Mouse (Mus musculus) liver, embryonic 12.5 days (tissue): ENCODE results near the gene Gm3233. TPM values are rescaled to one million over a fixed set of nuclear protein-coding genes. Genes with fewer than 3 reads are reported as not detected.
"Not testable (repeated sequence)": the region's sequence is repeated elsewhere in the genome, so short reads cannot be mapped to it uniquely, and the experiment has no call there.

Experiments
- ATAC-seq: fragments of 200-750 bp; cut with Nextera tagmentation; 2 replicates; pipeline ENCODE4 v1.8.0; 2017; ENCODE audit warnings: moderate number of reproducible peaks, mild to moderate bottlenecking, moderate library complexity
- H3K27ac ChIP-seq: fragments of 300-500 bp; sonication (generic); 2 replicates; pipeline ENCODE4 v1.5.1; 2016; ENCODE audit warnings: mild to moderate bottlenecking
- H3K27me3 ChIP-seq: fragments of 300-500 bp; sonication (generic); replicated peaks from 2 replicates; pipeline ENCODE4 v1.6.1; 2016; ENCODE audit warnings: mild to moderate bottlenecking, moderate library complexity
- H3K36me3 ChIP-seq: fragments of 300-500 bp; sonication (generic); 2 replicates; pipeline ENCODE4 v1.6.1; 2016; ENCODE audit warnings: mild to moderate bottlenecking, moderate library complexity
- H3K4me1 ChIP-seq: fragments of 300-500 bp; sonication (generic); 2 replicates; pipeline ENCODE4 v1.6.1; 2016
- H3K4me2 ChIP-seq: fragments of 300-500 bp; sonication (generic); 2 replicates; pipeline ENCODE4 v1.6.1; 2016; ENCODE audit warnings: mild to moderate bottlenecking, moderate library complexity
- H3K4me3 ChIP-seq: fragments of 300-500 bp; sonication (generic); 2 replicates; pipeline ENCODE4 v1.5.1; 2016; ENCODE audit warnings: mild to moderate bottlenecking, moderate library complexity
- H3K9ac ChIP-seq: fragments of 300-500 bp; sonication (generic); 2 replicates; pipeline ENCODE4 v1.6.1; 2016; ENCODE audit warnings: mild to moderate bottlenecking, moderate library complexity
- H3K9me3 ChIP-seq: fragments of 300-500 bp; sonication (generic); replicated peaks from 2 replicates; pipeline ENCODE4 v1.6.1; 2016; ENCODE audit warnings: mild to moderate bottlenecking, moderate library complexity
- WGBS: fragments of 180-500 bp; shearing (Covaris S2); methylation state at CpG from one replicate; pipeline ENCODE4 v1.1.7; 2016; ENCODE audit not compliant: insufficient replicate concordance; 5-methylcytosine and 5-hydroxymethylcytosine counted together
- polyA plus RNA-seq: library from polyadenylated mRNA; unstranded; fragments of >200 nt; fragmentation: Nextera tagmentation; extraction: Ambion mirVana; gene quantifications from 2 replicates; pipeline ENCODE4 v1.2.1, GENCODE M21; 2016

Gene Gm3233
- not detected in 2 replicates for polyA plus RNA-seq

DNA sequence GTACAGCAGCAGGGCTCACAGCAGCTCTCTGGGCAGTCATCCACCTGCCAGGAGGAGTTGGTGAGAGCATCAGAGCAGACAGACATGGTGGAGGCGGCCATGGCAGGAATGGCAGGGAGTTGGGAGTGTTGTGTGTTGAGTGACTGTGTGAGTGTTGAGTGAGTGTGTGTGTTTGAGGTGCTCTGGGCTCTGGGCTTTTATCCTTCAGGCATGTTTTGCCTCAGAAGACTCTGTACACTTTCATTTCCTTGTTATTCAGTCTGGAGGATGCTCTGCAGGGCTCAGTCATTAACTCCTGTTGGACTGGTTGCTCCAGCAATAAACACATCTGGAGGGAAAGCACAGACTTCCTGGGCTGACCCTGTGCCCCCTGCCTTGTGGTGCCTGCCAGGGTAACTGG lies at the start of gene Gm3233:
TSS of gene Gm3233 (minus strand) at position 101 of the 400 bp plus-strand sequence.
- H3K27me3 ChIP-seq, H3K4me2 ChIP-seq, H3K9me3 ChIP-seq, H3K27ac ChIP-seq, H3K4me1 ChIP-seq, H3K9ac ChIP-seq, H3K4me3 ChIP-seq, H3K36me3 ChIP-seq, ATAC-seq: not testable (repeated sequence)
- no CpG with 5 or more reads among the region's 1 CpGs for WGBS

GRCm38 (mm10) chr10:77804095-77804494 lies 44.6 kb upstream of the Gm3233 start:
- H3K4me1 ChIP-seq, result 0 out of 2 replicates have a peak, but pooled peaks cover 4% of the 10 kb centered on the region
- H3K9ac ChIP-seq, result no peak overlapping the region
- no peak overlapping the region for H3K4me2 ChIP-seq
- WGBS, result 34% methylated on average over 3 of the region's 3 CpGs
- H3K27me3 ChIP-seq, result no peaks in the 10 kb centered on the region
- ATAC-seq, result no peak
- no peak overlapping the region for H3K27ac ChIP-seq
- H3K4me3 ChIP-seq, result no peak overlapping the region
- no peaks in the 10 kb centered on the region for H3K9me3 ChIP-seq
- H3K36me3 ChIP-seq, result no peaks in the 10 kb centered on the region

GRCm38 (mm10) chr10:77798921-77799508 lies 39.5 kb upstream of the Gm3233 start, which contains the start of gene Gm19668:
Gene Gm19668 (minus strand): TSS chr10:77799133.
- Histone ChIP-seq H3K4me2 (no peak within 1 kb of the TSS), H3K4me1 (0 out of 2 replicates have a peak, but pooled peaks cover 4% of the 10 kb centered on the region), H3K27me3 (no peaks in the 10 kb centered on the region), H3K9me3 (no peaks in the 10 kb centered on the region), H3K4me3 (no peak within 1 kb of the TSS), H3K27ac (no peak within 1 kb of the TSS), H3K36me3 (no peaks in the 10 kb centered on the region), H3K9ac (no peak within 1 kb of the TSS)
- WGBS, result 51% methylated on average over 8 of the region's 8 CpGs
- ATAC-seq, result no peak

DNA sequence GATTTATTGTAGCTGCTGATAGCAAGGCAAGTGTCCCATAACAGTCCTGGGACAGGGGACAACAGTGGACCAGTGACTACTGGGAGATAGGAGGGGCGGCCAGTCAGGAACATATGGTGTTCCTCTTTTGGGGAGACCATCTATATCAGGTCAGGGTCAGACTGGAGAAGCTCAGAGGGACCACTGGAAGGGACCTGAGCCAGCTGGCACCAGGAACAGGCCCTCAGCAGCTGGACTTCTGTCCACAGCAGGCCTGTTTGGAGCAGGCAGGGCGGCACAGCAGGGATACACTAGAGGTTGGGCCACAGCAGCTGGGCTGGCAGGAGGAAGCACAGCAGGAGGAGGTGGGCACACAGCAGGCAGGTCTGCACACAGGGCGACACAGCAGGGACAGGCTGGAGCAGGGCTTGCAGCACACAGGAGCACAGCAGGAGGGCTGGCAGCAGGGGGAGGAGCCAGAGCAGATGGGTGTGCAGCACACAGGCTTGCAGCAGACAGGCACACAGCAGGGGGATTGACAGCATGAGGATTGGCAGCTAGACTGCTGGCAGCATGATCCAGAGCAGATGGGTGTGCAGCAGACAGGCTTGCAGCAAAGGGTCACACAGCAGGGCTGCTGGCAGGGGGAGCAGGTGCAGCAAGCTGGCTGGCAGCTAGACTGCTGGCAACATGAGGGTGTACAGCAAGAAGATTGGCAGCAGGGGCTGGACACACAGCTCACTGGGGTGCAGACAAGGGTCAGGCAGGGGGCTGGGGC lies 38.9 kb upstream of the Gm3233 start:
- H3K27me3 ChIP-seq, H3K4me1 ChIP-seq, H3K4me3 ChIP-seq, ATAC-seq, H3K9ac ChIP-seq, H3K4me2 ChIP-seq, H3K36me3 ChIP-seq, H3K27ac ChIP-seq, H3K9me3 ChIP-seq: not testable (repeated sequence)
- WGBS, result 23% methylated on average over 3 of the region's 3 CpGs

GRCm38 (mm10) chr10:77797677-77798076 lies 38.2 kb upstream of the Gm3233 start:
- no peak for ATAC-seq
- no peak overlapping the region for H3K4me2 ChIP-seq
- no peak overlapping the region for H3K27ac ChIP-seq
- H3K4me3 ChIP-seq, result no peak overlapping the region
- no peaks in the 10 kb centered on the region for H3K9me3 ChIP-seq
- 22% methylated on average over 3 of the region's 3 CpGs for WGBS
- 0 out of 2 replicates have a peak, but pooled peaks cover 4% of the 10 kb centered on the region for H3K4me1 ChIP-seq
- no peaks in the 10 kb centered on the region for H3K27me3 ChIP-seq
- H3K9ac ChIP-seq, result no peak overlapping the region
- no peaks in the 10 kb centered on the region for H3K36me3 ChIP-seq

DNA sequence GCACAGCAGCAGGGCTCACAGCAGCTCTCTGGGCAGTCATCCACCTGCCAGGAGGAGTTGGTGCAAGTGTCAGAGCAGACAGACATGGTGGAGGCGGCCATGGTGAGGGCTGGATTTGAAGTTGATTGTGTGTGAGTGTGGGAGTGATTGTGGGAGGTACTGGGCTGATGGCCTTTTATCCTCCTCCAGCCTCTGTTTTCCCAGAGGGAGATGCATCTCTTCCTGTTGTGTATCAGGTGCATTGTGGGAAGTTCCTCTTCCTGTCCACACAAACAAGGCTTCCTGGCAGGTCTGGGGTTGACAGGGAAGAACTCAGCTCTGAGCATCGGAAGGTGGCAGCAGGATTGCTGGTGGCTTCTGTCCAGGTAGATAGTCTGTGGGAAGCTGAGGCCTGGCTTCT lies 35.5 kb upstream of the Gm3233 start, which contains the start of gene Gm9639:
TSS of gene Gm9639 (minus strand) at position 101 of the 400 bp plus-strand sequence.
- Histone ChIP-seq H3K4me1 (0 out of 2 replicates have a peak, but pooled peaks cover 4% of the 10 kb centered on the region), H3K9me3 (no peaks in the 10 kb centered on the region), H3K36me3 (no peaks in the 10 kb centered on the region), H3K9ac (no peak within 1 kb of the TSS), H3K27me3 (no peaks in the 10 kb centered on the region), H3K27ac (no peak within 1 kb of the TSS), H3K4me2 (no peak within 1 kb of the TSS), H3K4me3 (no peak within 1 kb of the TSS)
- WGBS, result 43% methylated on average over 2 of the region's 2 CpGs
- ATAC-seq, result no peak

- no peak overlapping the region for H3K4me3 ChIP-seq
- no peak overlapping the region for H3K27ac ChIP-seq
- WGBS, result 63% methylated on average over 2 of the region's 2 CpGs
- H3K27me3 ChIP-seq, result no peaks in the 10 kb centered on the region
- no peak for ATAC-seq
- no peaks in the 10 kb centered on the region for H3K9me3 ChIP-seq
- H3K4me2 ChIP-seq, result no peak overlapping the region
- H3K36me3 ChIP-seq, result no peaks in the 10 kb centered on the region
- no peak overlapping the region for H3K9ac ChIP-seq
- H3K4me1 ChIP-seq, result no peaks in the 10 kb centered on the region
Observed at GRCm38 (mm10) chr10:77788621-77789020, 29.1 kb upstream of the Gm3233 start.

GRCm38 (mm10) chr10:77787876-77788275 lies 28.4 kb upstream of the Gm3233 start, which contains the start of gene Gm7137:
Gene Gm7137 (minus strand): TSS chr10:77788200.
- H3K4me2 ChIP-seq, result not testable (repeated sequence)
- 45% methylated on average over 1 of the region's 1 CpGs for WGBS

DNA sequence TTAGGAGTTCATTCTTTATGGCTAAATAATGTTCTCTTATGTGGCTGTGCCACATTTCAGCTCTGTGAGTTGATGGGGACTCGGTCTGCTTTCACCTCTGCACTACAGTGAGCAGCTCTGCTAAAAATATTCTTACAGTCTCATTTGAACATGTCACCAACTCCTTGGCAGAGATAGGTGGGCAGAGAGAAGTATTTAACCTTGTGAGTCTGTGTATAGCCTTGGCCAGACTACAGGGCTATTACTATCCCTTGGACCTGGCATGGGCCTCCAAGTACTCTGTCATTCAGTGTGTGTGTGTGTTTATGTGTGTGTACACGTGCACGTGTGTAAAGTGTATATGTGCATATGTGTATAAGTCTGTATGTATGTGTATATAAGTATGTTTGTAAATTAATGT lies 23.9 kb upstream of the Gm3233 start:
- not testable (repeated sequence) for ATAC-seq, H3K9me3 ChIP-seq, H3K27me3 ChIP-seq, H3K36me3 ChIP-seq, H3K4me1 ChIP-seq, H3K4me2 ChIP-seq, H3K27ac ChIP-seq, H3K4me3 ChIP-seq, H3K9ac ChIP-seq
- 47% methylated on average over 1 of the region's 3 CpGs for WGBS

More at GRCm38 (mm10) chr10:77787876-77788275, 28.4 kb upstream of the Gm3233 start, which contains the start of gene Gm7137:
- H3K4me1 ChIP-seq, H3K36me3 ChIP-seq, H3K9ac ChIP-seq, ATAC-seq, H3K4me3 ChIP-seq, H3K27me3 ChIP-seq, H3K9me3 ChIP-seq, H3K27ac ChIP-seq: not testable (repeated sequence)

DNA sequence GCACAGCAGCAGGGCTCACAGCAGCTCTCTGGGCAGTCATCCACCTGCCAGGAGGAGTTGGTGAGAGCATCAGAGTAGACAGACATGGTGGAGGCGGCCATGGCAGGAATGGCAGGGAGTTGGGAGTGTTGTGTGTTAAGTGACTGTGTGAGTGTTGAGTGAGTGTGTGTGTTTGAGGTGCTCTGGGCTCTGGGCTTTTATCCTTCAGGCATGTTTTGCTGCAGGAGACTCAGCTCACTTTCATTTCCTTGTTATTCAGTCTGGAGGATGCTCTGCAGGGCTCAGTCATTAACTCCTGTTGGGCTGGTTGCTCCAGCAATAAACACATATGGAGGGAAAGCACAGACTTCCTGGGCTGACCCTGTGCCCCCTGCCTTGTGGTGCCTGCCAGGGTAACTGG lies 23.0 kb upstream of the Gm3233 start, which contains the start of gene Gm3250:
TSS of gene Gm3250 (minus strand) at position 101 of the 400 bp plus-strand sequence.
- 54% methylated on average over 1 of the region's 1 CpGs for WGBS
- not testable (repeated sequence) for H3K9me3 ChIP-seq, H3K4me1 ChIP-seq, H3K9ac ChIP-seq, H3K4me2 ChIP-seq, H3K27me3 ChIP-seq, ATAC-seq, H3K4me3 ChIP-seq, H3K27ac ChIP-seq, H3K36me3 ChIP-seq

DNA sequence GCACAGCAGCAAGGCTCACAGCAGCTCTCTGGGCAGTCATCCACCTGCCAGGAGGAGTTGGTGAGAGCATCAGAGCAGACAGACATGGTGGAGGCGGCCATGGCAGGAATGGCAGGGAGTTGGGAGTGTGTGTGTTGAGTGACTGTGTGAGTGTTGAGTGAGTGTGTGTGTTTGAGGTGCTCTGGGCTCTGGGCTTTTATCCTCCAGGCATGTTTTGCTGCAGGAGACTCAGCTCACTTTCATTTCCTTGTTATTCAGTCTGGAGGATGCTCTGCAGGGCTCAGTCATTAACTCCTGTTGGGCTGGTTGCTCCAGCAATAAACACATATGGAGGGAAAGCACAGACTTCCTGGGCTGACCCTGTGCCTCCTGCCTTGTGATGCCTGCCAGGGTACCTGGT lies 17.4 kb upstream of the Gm3233 start, which contains the start of gene Gm7138:
TSS of gene Gm7138 (minus strand) at position 101 of the 400 bp plus-strand sequence.
- H3K9me3 ChIP-seq, H3K9ac ChIP-seq, H3K36me3 ChIP-seq, ATAC-seq, H3K4me3 ChIP-seq, H3K27me3 ChIP-seq, H3K4me1 ChIP-seq, H3K27ac ChIP-seq, H3K4me2 ChIP-seq: not testable (repeated sequence)
- WGBS, result 46% methylated on average over 1 of the region's 1 CpGs

- not testable (repeated sequence) for H3K4me1 ChIP-seq, ATAC-seq, H3K4me3 ChIP-seq, H3K27me3 ChIP-seq, H3K27ac ChIP-seq, H3K36me3 ChIP-seq, H3K9ac ChIP-seq, H3K9me3 ChIP-seq, H3K4me2 ChIP-seq
- 80% methylated on average over 3 of the region's 3 CpGs for WGBS
Observed at GRCm38 (mm10) chr10:77772142-77772541, 12.7 kb upstream of the Gm3233 start.
